Mouse (Mus musculus) intestine, embryonic 15.5 days (tissue): ENCODE measurements around the gene Adam4. TPM values are rescaled to one million over a fixed set of nuclear protein-coding genes. Genes with fewer than 3 reads are reported as not detected.
A peak's percentile ranks its signal among the peaks of the same experiment; 100 is the strongest.
"Not testable (repeated sequence)": the region's sequence is repeated elsewhere in the genome, so short reads cannot be mapped to it uniquely, and the experiment has no call there.

Experiments
- ATAC-seq: fragments of 200-750 bp; cut with Nextera tagmentation; 2 replicates; pipeline ENCODE4 v1.8.0; 2017; ENCODE audit warnings: moderate TSS enrichment, moderate library complexity
- H3K27ac ChIP-seq: fragments of 300-500 bp; sonication (generic); 2 replicates; pipeline ENCODE4 v1.5.1; 2015; ENCODE audit warnings: mild to moderate bottlenecking, inconsistent platforms
- H3K27me3 ChIP-seq: fragments of 300-500 bp; sonication (generic); replicated peaks from 2 replicates; pipeline ENCODE4 v1.6.1; 2015; ENCODE audit warnings: inconsistent platforms
- H3K36me3 ChIP-seq: fragments of 300-500 bp; sonication (generic); 2 replicates; pipeline ENCODE4 v1.6.1; 2015; ENCODE audit warnings: inconsistent platforms
- H3K4me1 ChIP-seq: fragments of 300-500 bp; sonication (generic); replicated peaks from 2 replicates; pipeline ENCODE4 v1.6.1; 2015; ENCODE audit warnings: inconsistent platforms
- H3K4me2 ChIP-seq: fragments of 300-500 bp; sonication (generic); replicated peaks from 2 replicates; pipeline ENCODE4 v1.6.1; 2015; ENCODE audit warnings: mild to moderate bottlenecking, inconsistent platforms
- H3K4me3 ChIP-seq: fragments of 300-500 bp; sonication (generic); replicated peaks from 2 replicates; pipeline ENCODE4 v1.5.1; 2015; ENCODE audit warnings: inconsistent platforms
- H3K9ac ChIP-seq: fragments of 300-500 bp; sonication (generic); 2 replicates; pipeline ENCODE4 v1.6.1; 2015; ENCODE audit warnings: inconsistent platforms
- H3K9me3 ChIP-seq: fragments of 300-500 bp; sonication (generic); 2 replicates; pipeline ENCODE4 v1.6.1; 2016; ENCODE audit warnings: inconsistent platforms
- WGBS: fragments of 180-500 bp; shearing (Covaris S2); methylation state at CpG from one replicate; pipeline ENCODE4 v1.1.7; 2015; 5-methylcytosine and 5-hydroxymethylcytosine counted together
- polyA plus RNA-seq: library from polyadenylated mRNA; unstranded; fragments of >200 nt; fragmentation: Nextera tagmentation; extraction: Ambion mirVana; gene quantifications from 2 replicates; pipeline ENCODE4 v1.2.1, GENCODE M21; 2015

Adam4 gene
- 0.45 and 0.49 TPM in 2 replicates for polyA plus RNA-seq

- Histone ChIP-seq H3K4me3 (no peak within 1 kb of the TSS), H3K36me3 (no peaks in the 10 kb centered on the region), H3K9ac (no peak within 1 kb of the TSS), H3K4me2 (no peak within 1 kb of the TSS), H3K4me1 (no peaks in the 10 kb centered on the region), H3K27me3 (no peaks in the 10 kb centered on the region), H3K9me3 (peaks cover 11% of the 10 kb centered on the region), H3K27ac (no peak within 1 kb of the TSS)
- 88% methylated on average over 1 of the region's 1 CpGs for WGBS
- ATAC-seq: no peak
These were observed at the start of gene Adam4 for GRCm38 (mm10) chr12:81421846-81422245. TSS of gene Adam4 (minus strand) at chr12:81421946.

GRCm38 (mm10) chr12:81459051-81459450 lies 37.3 kb upstream of the Adam4 start:
- not testable (repeated sequence) for H3K36me3 ChIP-seq, ATAC-seq, H3K9ac ChIP-seq, H3K27ac ChIP-seq, H3K4me3 ChIP-seq, H3K4me1 ChIP-seq, H3K4me2 ChIP-seq, H3K27me3 ChIP-seq, H3K9me3 ChIP-seq
- WGBS: 94% methylated on average over 7 of the region's 7 CpGs

DNA sequence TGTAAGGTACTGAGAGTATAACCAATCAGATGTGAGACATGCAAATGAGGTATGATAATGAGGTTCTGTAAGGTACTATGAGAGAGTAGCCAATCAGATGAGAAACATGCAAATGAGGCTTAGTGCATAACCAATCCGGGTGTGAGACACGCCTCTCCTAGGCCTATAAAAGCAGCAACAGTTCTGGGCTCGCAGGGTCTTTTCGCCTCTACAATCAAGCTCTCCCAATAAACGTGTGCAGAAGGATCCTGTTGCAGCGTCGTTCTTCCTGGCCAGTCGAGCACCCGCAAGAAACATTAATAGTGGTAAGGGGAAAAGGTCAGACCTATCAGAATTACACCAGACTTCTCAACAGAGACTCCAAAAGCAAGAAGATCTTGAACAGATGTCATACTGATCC lies 17.2 kb upstream of the Adam4 start:
- not testable (repeated sequence) for H3K4me3 ChIP-seq, H3K27ac ChIP-seq, H3K27me3 ChIP-seq, ATAC-seq, H3K4me2 ChIP-seq, H3K4me1 ChIP-seq, H3K36me3 ChIP-seq, H3K9ac ChIP-seq, H3K9me3 ChIP-seq
- WGBS: 91% methylated on average over 9 of the region's 9 CpGs

DNA sequence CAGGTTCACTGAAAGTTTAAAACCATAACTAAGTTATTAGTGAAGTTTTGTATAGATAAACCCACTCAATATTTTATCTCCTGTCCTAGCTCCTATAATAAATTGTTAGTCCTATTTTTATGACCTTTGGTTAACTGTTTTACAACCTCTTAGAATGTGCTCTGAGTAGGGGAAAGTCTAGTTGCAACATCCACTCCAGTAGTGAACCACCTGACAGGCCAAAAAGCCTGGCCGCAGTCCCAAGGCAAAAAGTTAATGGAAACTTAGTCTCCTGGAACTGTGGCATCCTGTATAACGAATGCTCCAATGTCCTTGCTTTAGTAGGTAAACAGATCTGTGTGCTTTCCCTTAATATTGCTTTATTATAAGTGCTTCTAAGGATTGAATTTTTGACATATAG lies 13.0 kb upstream of the Adam4 start:
- ATAC-seq: peak; percentile 94
- not testable (repeated sequence) for H3K4me3 ChIP-seq, H3K36me3 ChIP-seq, H3K27me3 ChIP-seq, H3K9me3 ChIP-seq, H3K4me2 ChIP-seq, H3K4me1 ChIP-seq, H3K9ac ChIP-seq, H3K27ac ChIP-seq
- 37% methylated on average over 2 of the region's 2 CpGs for WGBS

DNA sequence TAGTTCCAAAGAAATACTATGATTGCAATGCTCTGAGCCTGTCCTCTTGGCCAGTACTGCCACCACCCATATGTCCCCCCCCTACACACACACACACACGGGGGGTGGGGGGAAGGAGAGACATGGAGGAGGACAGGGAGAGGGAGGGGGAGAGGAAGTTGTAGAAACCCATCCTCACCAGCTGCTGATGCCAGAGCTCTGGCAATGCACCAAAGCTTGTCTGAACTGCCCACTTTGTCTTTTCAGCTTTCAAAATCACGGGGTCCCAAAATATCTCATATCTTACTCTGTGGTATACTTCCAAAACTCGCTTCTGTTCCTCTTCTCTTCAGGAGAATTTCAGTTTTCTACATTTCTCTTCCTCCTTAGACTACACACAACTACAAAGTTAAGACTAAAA lies 8.5 kb downstream of the Adam4 start:
- Histone ChIP-seq H3K4me1 (no peaks in the 10 kb centered on the region), H3K9ac (no peak overlapping the region), H3K4me3 (no peak overlapping the region), H3K36me3 (no peaks in the 10 kb centered on the region), H3K9me3 (no peaks in the 10 kb centered on the region), H3K27ac (no peak overlapping the region), H3K4me2 (no peak overlapping the region), H3K27me3 (no peaks in the 10 kb centered on the region)
- 81% methylated on average over 3 of the region's 3 CpGs for WGBS
- no peak for ATAC-seq

DNA sequence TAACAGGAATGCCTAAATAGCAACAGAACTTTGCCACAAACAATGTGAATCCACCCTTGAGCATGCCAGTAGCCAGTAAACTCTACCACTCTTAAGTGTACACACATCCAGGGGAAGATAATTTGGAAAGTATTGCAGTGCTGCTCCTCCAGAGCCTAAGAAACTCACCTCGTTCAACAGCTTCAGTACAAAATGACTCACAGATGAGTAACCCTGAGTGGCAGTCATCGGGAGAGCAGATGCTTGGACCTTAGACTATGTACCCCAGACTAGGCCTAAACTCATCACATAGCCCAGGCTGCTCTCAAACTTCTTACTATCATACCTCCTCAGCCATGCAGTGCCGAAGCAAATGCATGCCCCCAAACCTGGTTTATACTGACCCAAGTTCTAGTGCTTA lies 12.8 kb downstream of the Adam4 start:
- Histone ChIP-seq H3K4me2 (no peak overlapping the region), H3K27ac (no peak overlapping the region), H3K4me1 (no peaks in the 10 kb centered on the region), H3K9ac (no peak overlapping the region), H3K36me3 (no peaks in the 10 kb centered on the region), H3K4me3 (no peak overlapping the region), H3K9me3 (no peaks in the 10 kb centered on the region), H3K27me3 (no peaks in the 10 kb centered on the region)
- ATAC-seq: no peak
- WGBS: 83% methylated on average over 3 of the region's 3 CpGs

DNA sequence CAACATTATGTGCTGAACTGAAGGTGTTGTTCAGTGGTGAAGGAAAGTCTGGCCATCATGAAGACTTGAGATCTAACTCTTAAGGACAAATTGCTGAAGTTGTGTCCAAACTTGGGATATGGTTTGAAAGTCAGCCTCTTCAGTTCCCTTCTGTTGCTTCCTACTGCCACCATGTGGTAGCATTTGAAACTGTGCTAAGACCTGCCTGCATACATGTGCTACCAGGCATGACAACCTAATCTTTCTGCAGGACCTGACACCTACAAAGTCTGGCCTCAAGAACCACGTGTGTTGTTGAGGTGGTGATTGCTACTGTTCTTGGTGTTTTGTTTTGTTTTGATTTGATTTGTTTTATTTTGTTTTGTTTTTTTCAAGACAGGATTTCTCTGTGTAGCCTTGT lies 19.6 kb downstream of the Adam4 start:
- no peaks in the 10 kb centered on the region for H3K9me3 ChIP-seq
- H3K36me3 ChIP-seq: no peaks in the 10 kb centered on the region
- H3K9ac ChIP-seq: no peak overlapping the region
- no peaks in the 10 kb centered on the region for H3K4me1 ChIP-seq
- ATAC-seq: no peak
- no peak overlapping the region for H3K4me3 ChIP-seq
- no peak overlapping the region for H3K4me2 ChIP-seq
- no peaks in the 10 kb centered on the region for H3K27me3 ChIP-seq
- 34% methylated on average over 1 of the region's 1 CpGs for WGBS
- no peak overlapping the region for H3K27ac ChIP-seq

GRCm38 (mm10) chr12:81379364-81379763 lies 42.4 kb downstream of the Adam4 start, which contains the start of gene Gm4787:
TSS of gene Gm4787 (minus strand) at chr12:81379464.
- not testable (repeated sequence) for H3K9me3 ChIP-seq, ATAC-seq, H3K4me1 ChIP-seq, H3K27me3 ChIP-seq, H3K4me3 ChIP-seq, H3K36me3 ChIP-seq, H3K27ac ChIP-seq, H3K4me2 ChIP-seq, H3K9ac ChIP-seq
- 88% methylated on average over 1 of the region's 1 CpGs for WGBS

Other genes with a start within 250 kb of the Adam4 start
- 0.40 and 0.72 TPM in 2 replicates for gene Slc8a3, start 88.8 kb downstream of the Adam4 start, polyA plus RNA-seq
- gene Gm4787, start 42.5 kb downstream of the Adam4 start, polyA plus RNA-seq: 0.24 and 0.39 TPM in 2 replicates
- gene Cox16, start 63.2 kb upstream of the Adam4 start, polyA plus RNA-seq: 159 and 174 TPM in 2 replicates
- 23.9 and 26.0 TPM in 2 replicates for gene Gm20498, start 111.0 kb upstream of the Adam4 start, polyA plus RNA-seq
- 43.2 and 43.5 TPM in 2 replicates for gene Synj2bp, start 111.0 kb upstream of the Adam4 start, polyA plus RNA-seq
- gene Adam21, start 146.5 kb upstream of the Adam4 start, polyA plus RNA-seq: 0.06 and 0.10 TPM in 2 replicates
- 67.4 and 67.7 TPM in 2 replicates for gene Med6, start 173.1 kb upstream of the Adam4 start, polyA plus RNA-seq
- 1.3 and 2.2 TPM in 2 replicates for gene Ttc9, start 209.3 kb upstream of the Adam4 start, polyA plus RNA-seq